Mouse (Mus musculus) liver, adult 2 months (tissue): Measurements from ENCODE around the gene Irs3. TPM values are rescaled to one million over a fixed set of nuclear protein-coding genes. Genes with fewer than 3 reads are reported as not detected.

Source experiments
- DNase-seq: peaks from one replicate; pipeline ENCODE4 v3.0.0-alpha.2; 2011; ENCODE audit warnings: low read depth, low spot score; ENCODE audit errors: extremely low read depth
- H3K27ac ChIP-seq: fragments of 200-500 bp; replicated peaks from 2 replicates; pipeline ENCODE4 v1.5.1; 2012; ENCODE audit warnings: low read depth, mild to moderate bottlenecking, control low read depth, inconsistent platforms, low read length; ENCODE audit not compliant: insufficient read depth
- H3K27me3 ChIP-seq: fragments of 200-500 bp; 2 replicates; pipeline ENCODE4 v1.6.1; 2012; ENCODE audit warnings: mild to moderate bottlenecking, moderate library complexity, low read length, inconsistent platforms; ENCODE audit not compliant: control insufficient read depth, insufficient read depth
- H3K36me3 ChIP-seq: fragments of 200-500 bp; 2 replicates; pipeline ENCODE4 v1.6.1; 2012; ENCODE audit warnings: low read length, inconsistent platforms; ENCODE audit not compliant: control insufficient read depth, insufficient read depth
- H3K4me1 ChIP-seq: fragments of 200-500 bp; 2 replicates; pipeline ENCODE4 v1.6.1; 2011; ENCODE audit warnings: low read length; ENCODE audit not compliant: control insufficient read depth, insufficient read depth
- H3K4me3 ChIP-seq: fragments of 200-500 bp; 2 replicates; pipeline ENCODE4 v1.5.1; 2011; ENCODE audit warnings: low read depth, mild to moderate bottlenecking, control low read depth, low read length, moderate library complexity; ENCODE audit not compliant: insufficient read depth
- H3K79me2 ChIP-seq: fragments of 200-500 bp; 2 replicates; pipeline ENCODE4 v1.6.1; 2012; ENCODE audit warnings: inconsistent platforms, mild to moderate bottlenecking, low read length, moderate library complexity; ENCODE audit not compliant: control insufficient read depth, insufficient read depth
- H3K9ac ChIP-seq: fragments of 200-500 bp; 2 replicates; pipeline ENCODE4 v1.6.1; 2012; ENCODE audit warnings: low read depth, mild to moderate bottlenecking, control low read depth, inconsistent platforms, low read length
- CTCF ChIP-seq: fragments of 200-500 bp; IDR thresholded peaks from 2 replicates; pipeline ENCODE4 v1.5.1; 2011; ENCODE audit warnings: low read depth, low read length, control low read depth
- POLR2A ChIP-seq: fragments of 200-500 bp; IDR thresholded peaks from 2 replicates; pipeline ENCODE4 v1.6.1; 2011; ENCODE audit warnings: low read length, control low read depth; ENCODE audit not compliant: insufficient read depth; ENCODE audit errors: extremely low read depth
- WGBS: fragments of 180-500 bp; shearing (Covaris S2); methylation state at CpG from one replicate; pipeline ENCODE4 v1.1.7; 2018; 5-methylcytosine and 5-hydroxymethylcytosine counted together
- polyA plus RNA-seq: library from polyadenylated mRNA; depleted of rRNA; stranded (reverse); fragments of >200 nt; gene quantifications from 2 replicates; pipeline ENCODE4 v1.2.3, GENCODE M21; 2012
- total RNA-seq: library from RNA; depleted of rRNA; stranded (reverse); fragments of >200 nt; gene quantifications from 2 replicates; pipeline ENCODE4 v1.2.3, GENCODE M21; 2014

The Irs3 gene
- total and polyA plus RNA-seq, 2 experiments, result 0.20 TPM; not detected in 1

GRCm38 (mm10) chr5:137678736-137679135 is 33.2 kb upstream of the Irs3 start:
- peaks cover 35% of the 10 kb centered on the region for H3K4me1 ChIP-seq
- H3K9ac ChIP-seq, result no peak overlapping the region
- DNase-seq, result peak; percentile 70
- WGBS, result 52% methylated on average over 3 of the region's 3 CpGs
- TF ChIP-seq POLR2A, result no peak
- no peak for TF ChIP-seq CTCF
- peaks cover 33% of the 10 kb centered on the region; the same call in 1 of the 2 replicates for H3K79me2 ChIP-seq
- H3K27ac ChIP-seq, result peak overlapping the region; percentile 46
- H3K4me3 ChIP-seq, result no peak overlapping the region
- H3K36me3 ChIP-seq, result no peaks in the 10 kb centered on the region
- H3K27me3 ChIP-seq, result no peaks in the 10 kb centered on the region

- no peak overlapping the region for H3K4me3 ChIP-seq
- H3K36me3 ChIP-seq, result no peaks in the 10 kb centered on the region
- 0 out of 2 replicates have a peak overlapping the region, but pooled peaks have one; percentile 28 for H3K27ac ChIP-seq
- TF ChIP-seq POLR2A (no peak), CTCF (no peak)
- 91% methylated on average over 8 of the region's 8 CpGs for WGBS
- no peak overlapping the region for H3K9ac ChIP-seq
- peaks cover 29% of the 10 kb centered on the region; the same call in 1 of the 2 replicates for H3K79me2 ChIP-seq
- no peak for DNase-seq
- H3K4me1 ChIP-seq, result peaks cover 44% of the 10 kb centered on the region
- no peaks in the 10 kb centered on the region for H3K27me3 ChIP-seq
Measured at GRCm38 (mm10) chr5:137677859-137678258, 32.3 kb upstream of the Irs3 start.

- H3K36me3 ChIP-seq, result no peaks in the 10 kb centered on the region
- TF ChIP-seq CTCF (no peak), POLR2A (no peak)
- peaks cover 24% of the 10 kb centered on the region; the same call in 1 of the 2 replicates for H3K79me2 ChIP-seq
- H3K9ac ChIP-seq, result peak overlapping the region; percentile 61
- peak; percentile 99 for DNase-seq
- H3K4me3 ChIP-seq, result peak overlapping the region; percentile 10; the same call in 1 of the 2 replicates
- H3K4me1 ChIP-seq, result peaks cover 52% of the 10 kb centered on the region
- WGBS, result 37% methylated on average over 8 of the region's 8 CpGs
- H3K27ac ChIP-seq, result peak overlapping the region; percentile 97
- H3K27me3 ChIP-seq, result no peaks in the 10 kb centered on the region
Measured at GRCm38 (mm10) chr5:137674786-137675185, 29.3 kb upstream of the Irs3 start.

- Histone ChIP-seq H3K4me1 (peaks cover 49% of the 10 kb centered on the region), H3K79me2 (peaks cover 27% of the 10 kb centered on the region; the same call in 1 of the 2 replicates), H3K9ac (no peak overlapping the region; the same call in 1 of the 2 replicates), H3K36me3 (no peaks in the 10 kb centered on the region), H3K4me3 (no peak overlapping the region), H3K27me3 (no peaks in the 10 kb centered on the region), H3K27ac (peak overlapping the region; percentile 79)
- WGBS, result 10% methylated on average over 6 of the region's 6 CpGs
- no peak for TF ChIP-seq POLR2A
- TF ChIP-seq CTCF, result no peak
- peak; percentile 72 for DNase-seq
Measured at GRCm38 (mm10) chr5:137673015-137673414, 27.5 kb upstream of the Irs3 start.

- peaks cover 23% of the 10 kb centered on the region; the same call in 1 of the 2 replicates for H3K79me2 ChIP-seq
- peaks cover 2% of the 10 kb centered on the region for H3K36me3 ChIP-seq
- WGBS, result 71% methylated on average over 5 of the region's 5 CpGs
- TF ChIP-seq POLR2A (no peak), CTCF (no peak)
- no peak for DNase-seq
- H3K27ac ChIP-seq, result peak overlapping the region; percentile 79
- H3K4me1 ChIP-seq, result peaks cover 46% of the 10 kb centered on the region
- H3K27me3 ChIP-seq, result no peaks in the 10 kb centered on the region
- H3K9ac ChIP-seq, result no peak overlapping the region
- no peak overlapping the region for H3K4me3 ChIP-seq
Measured at GRCm38 (mm10) chr5:137672361-137672760, 26.8 kb upstream of the Irs3 start.
